Mouse (Mus musculus) liver, adult 2 months (tissue): ENCODE measurements around the gene Abcb4. TPM values are rescaled to one million over a fixed set of nuclear protein-coding genes. Genes with fewer than 3 reads are reported as not detected.
A peak's percentile ranks its signal among the peaks of the same experiment; 100 is the strongest.

Experiments used
- DNase-seq: peaks from one replicate; pipeline ENCODE4 v3.0.0-alpha.2; 2011; ENCODE audit warnings: low read depth, low spot score; ENCODE audit errors: extremely low read depth
- H3K27ac ChIP-seq: fragments of 200-500 bp; replicated peaks from 2 replicates; pipeline ENCODE4 v1.5.1; 2012; ENCODE audit warnings: low read depth, mild to moderate bottlenecking, control low read depth, inconsistent platforms, low read length; ENCODE audit not compliant: insufficient read depth
- H3K27me3 ChIP-seq: fragments of 200-500 bp; 2 replicates; pipeline ENCODE4 v1.6.1; 2012; ENCODE audit warnings: mild to moderate bottlenecking, moderate library complexity, low read length, inconsistent platforms; ENCODE audit not compliant: control insufficient read depth, insufficient read depth
- H3K36me3 ChIP-seq: fragments of 200-500 bp; 2 replicates; pipeline ENCODE4 v1.6.1; 2012; ENCODE audit warnings: low read length, inconsistent platforms; ENCODE audit not compliant: control insufficient read depth, insufficient read depth
- H3K4me1 ChIP-seq: fragments of 200-500 bp; 2 replicates; pipeline ENCODE4 v1.6.1; 2011; ENCODE audit warnings: low read length; ENCODE audit not compliant: control insufficient read depth, insufficient read depth
- H3K4me3 ChIP-seq: fragments of 200-500 bp; 2 replicates; pipeline ENCODE4 v1.5.1; 2011; ENCODE audit warnings: low read depth, mild to moderate bottlenecking, control low read depth, low read length, moderate library complexity; ENCODE audit not compliant: insufficient read depth
- H3K79me2 ChIP-seq: fragments of 200-500 bp; 2 replicates; pipeline ENCODE4 v1.6.1; 2012; ENCODE audit warnings: inconsistent platforms, mild to moderate bottlenecking, low read length, moderate library complexity; ENCODE audit not compliant: control insufficient read depth, insufficient read depth
- H3K9ac ChIP-seq: fragments of 200-500 bp; 2 replicates; pipeline ENCODE4 v1.6.1; 2012; ENCODE audit warnings: low read depth, mild to moderate bottlenecking, control low read depth, inconsistent platforms, low read length
- CTCF ChIP-seq: fragments of 200-500 bp; IDR thresholded peaks from 2 replicates; pipeline ENCODE4 v1.5.1; 2011; ENCODE audit warnings: low read depth, low read length, control low read depth
- POLR2A ChIP-seq: fragments of 200-500 bp; IDR thresholded peaks from 2 replicates; pipeline ENCODE4 v1.6.1; 2011; ENCODE audit warnings: low read length, control low read depth; ENCODE audit not compliant: insufficient read depth; ENCODE audit errors: extremely low read depth
- WGBS: fragments of 180-500 bp; shearing (Covaris S2); methylation state at CpG from one replicate; pipeline ENCODE4 v1.1.7; 2018; 5-methylcytosine and 5-hydroxymethylcytosine counted together
- polyA plus RNA-seq: library from polyadenylated mRNA; depleted of rRNA; stranded (reverse); fragments of >200 nt; gene quantifications from 2 replicates; pipeline ENCODE4 v1.2.3, GENCODE M21; 2012
- total RNA-seq: library from RNA; depleted of rRNA; stranded (reverse); fragments of >200 nt; gene quantifications from 2 replicates; pipeline ENCODE4 v1.2.3, GENCODE M21; 2014

Abcb4 gene
- total and polyA plus RNA-seq, 2 experiments, result 77.2 to 202 TPM

DNA sequence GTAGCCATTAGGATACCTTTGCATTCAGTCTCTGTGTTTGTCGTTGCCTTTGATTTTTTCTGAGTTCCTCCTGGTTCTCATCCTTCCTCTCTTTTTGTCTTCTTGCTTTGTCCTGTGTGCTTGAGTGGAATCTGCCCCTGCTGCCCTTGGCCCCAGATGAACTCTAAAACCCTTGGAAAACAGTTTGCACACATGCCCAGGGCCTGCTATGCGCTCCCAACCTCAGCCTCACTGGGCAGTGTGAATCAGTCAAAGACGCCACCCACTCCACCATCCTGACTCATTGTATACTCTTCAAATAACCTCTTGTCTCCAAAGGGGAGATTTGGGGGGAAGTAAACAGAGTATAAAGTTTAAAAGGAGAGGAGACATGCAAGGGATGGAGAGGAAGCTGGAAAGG is 4.7 kb downstream of the Abcb4 start:
- H3K27ac ChIP-seq, result peak overlapping the region; percentile 61
- WGBS, result 21% methylated on average over 3 of the region's 3 CpGs
- peaks cover 34% of the 10 kb centered on the region for H3K36me3 ChIP-seq
- no peak overlapping the region for H3K4me3 ChIP-seq
- peaks cover 26% of the 10 kb centered on the region; the same call in 1 of the 2 replicates for H3K4me1 ChIP-seq
- no peaks in the 10 kb centered on the region for H3K27me3 ChIP-seq
- H3K9ac ChIP-seq, result peak overlapping the region; percentile 1; the same call in 1 of the 2 replicates
- TF ChIP-seq CTCF (no peak), POLR2A (no peak)
- peaks cover 9% of the 10 kb centered on the region; the same call in 1 of the 2 replicates for H3K79me2 ChIP-seq
- peak; percentile 83 for DNase-seq

DNA sequence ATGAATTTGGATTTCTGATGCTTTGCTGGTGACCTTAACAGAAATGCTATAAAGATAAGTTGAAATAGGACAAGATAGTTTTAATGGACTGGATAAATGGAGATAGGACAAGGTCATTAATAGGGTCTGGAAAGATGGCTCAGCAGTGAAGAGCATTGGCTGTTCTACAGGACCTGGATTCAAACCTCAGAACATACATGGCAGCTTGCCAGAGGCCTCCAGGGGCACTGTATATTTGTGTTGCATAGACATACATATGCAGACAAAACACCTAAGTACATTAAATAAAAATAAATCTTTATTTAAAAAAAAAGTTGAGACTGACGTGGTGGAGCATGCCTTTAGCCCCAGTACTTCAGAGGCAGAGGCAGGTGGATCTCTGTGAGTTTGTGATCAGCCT is 7.5 kb downstream of the Abcb4 start:
- peak; percentile 51 for DNase-seq
- Histone ChIP-seq H3K27me3 (no peaks in the 10 kb centered on the region), H3K36me3 (peaks cover 48% of the 10 kb centered on the region), H3K27ac (peak overlapping the region; percentile 68), H3K4me3 (no peak overlapping the region), H3K9ac (no peak overlapping the region), H3K79me2 (peaks cover 2% of the 10 kb centered on the region; the same call in 1 of the 2 replicates), H3K4me1 (peaks cover 36% of the 10 kb centered on the region)
- TF ChIP-seq CTCF (no peak), POLR2A (no peak)
- WGBS, result 62% methylated on average over 1 of the region's 1 CpGs

GRCm38 (mm10) chr5:8902141-8902817 is 8.8 kb downstream of the Abcb4 start:
- Histone ChIP-seq H3K27ac (peak overlapping the region; percentile 99), H3K27me3 (no peaks in the 10 kb centered on the region), H3K79me2 (peaks cover 2% of the 10 kb centered on the region; the same call in 1 of the 2 replicates), H3K36me3 (peaks cover 52% of the 10 kb centered on the region), H3K4me3 (no peak overlapping the region), H3K9ac (no peak overlapping the region; the same call in 1 of the 2 replicates), H3K4me1 (peaks cover 31% of the 10 kb centered on the region)
- TF ChIP-seq POLR2A, result no peak
- TF ChIP-seq CTCF, result no peak
- DNase-seq, result peak; percentile 95
- WGBS, result 17% methylated on average over 6 of the region's 6 CpGs

GRCm38 (mm10) chr5:8904539-8904938 is 11.0 kb downstream of the Abcb4 start:
- TF ChIP-seq CTCF, result no peak
- no peak for TF ChIP-seq POLR2A
- peaks cover 26% of the 10 kb centered on the region for H3K4me1 ChIP-seq
- peak overlapping the region; percentile 6; the same call in 1 of the 2 replicates for H3K9ac ChIP-seq
- peak; percentile 91 for DNase-seq
- H3K27me3 ChIP-seq, result no peaks in the 10 kb centered on the region
- H3K79me2 ChIP-seq, result peaks cover 2% of the 10 kb centered on the region; the same call in 1 of the 2 replicates
- H3K36me3 ChIP-seq, result peaks cover 65% of the 10 kb centered on the region
- peak overlapping the region; percentile 77 for H3K27ac ChIP-seq
- H3K4me3 ChIP-seq, result no peak overlapping the region
- WGBS, result 20% methylated on average over 6 of the region's 6 CpGs

GRCm38 (mm10) chr5:8911567-8912198 is 18.2 kb downstream of the Abcb4 start:
- no peak overlapping the region for H3K4me3 ChIP-seq
- WGBS, result 85% methylated on average over 8 of the region's 8 CpGs
- no peaks in the 10 kb centered on the region for H3K27me3 ChIP-seq
- no peaks in the 10 kb centered on the region for H3K79me2 ChIP-seq
- TF ChIP-seq POLR2A, result no peak
- no peak for TF ChIP-seq CTCF
- no peak overlapping the region for H3K9ac ChIP-seq
- no peaks in the 10 kb centered on the region for H3K4me1 ChIP-seq
- H3K27ac ChIP-seq, result no peak overlapping the region
- H3K36me3 ChIP-seq, result peaks cover 56% of the 10 kb centered on the region
- DNase-seq, result no peak
